Mouse (Mus musculus) myocyte (in vitro differentiated cells): Measurements from ENCODE around the gene Card11.

ENCODE experiments used
- E2F4 ChIP-seq: IDR thresholded peaks from one replicate; pipeline ENCODE4 v1.6.1; 2011; ENCODE audit warnings: mild to moderate bottlenecking, control low read depth, moderate library complexity; ENCODE audit not compliant: insufficient read depth
- MAX ChIP-seq: IDR thresholded peaks from one replicate; pipeline ENCODE4 v1.6.1; 2011; ENCODE audit warnings: low read depth, mild to moderate bottlenecking, control low read depth
- POLR2A ChIP-seq: IDR thresholded peaks from one replicate; pipeline ENCODE4 v1.6.1; 2011; ENCODE audit warnings: low read depth, mild to moderate bottlenecking, control low read depth, moderate library complexity; ENCODE audit not compliant: insufficient read length
- TCF12 ChIP-seq: IDR thresholded peaks from one replicate; pipeline ENCODE4 v1.6.1; 2011; ENCODE audit warnings: mild to moderate bottlenecking, control low read depth; ENCODE audit not compliant: poor library complexity, insufficient read depth, severe bottlenecking
- USF1 ChIP-seq: IDR thresholded peaks from one replicate; pipeline ENCODE4 v1.6.1; 2011; ENCODE audit warnings: low read depth, mild to moderate bottlenecking, control low read depth, moderate library complexity

DNA sequence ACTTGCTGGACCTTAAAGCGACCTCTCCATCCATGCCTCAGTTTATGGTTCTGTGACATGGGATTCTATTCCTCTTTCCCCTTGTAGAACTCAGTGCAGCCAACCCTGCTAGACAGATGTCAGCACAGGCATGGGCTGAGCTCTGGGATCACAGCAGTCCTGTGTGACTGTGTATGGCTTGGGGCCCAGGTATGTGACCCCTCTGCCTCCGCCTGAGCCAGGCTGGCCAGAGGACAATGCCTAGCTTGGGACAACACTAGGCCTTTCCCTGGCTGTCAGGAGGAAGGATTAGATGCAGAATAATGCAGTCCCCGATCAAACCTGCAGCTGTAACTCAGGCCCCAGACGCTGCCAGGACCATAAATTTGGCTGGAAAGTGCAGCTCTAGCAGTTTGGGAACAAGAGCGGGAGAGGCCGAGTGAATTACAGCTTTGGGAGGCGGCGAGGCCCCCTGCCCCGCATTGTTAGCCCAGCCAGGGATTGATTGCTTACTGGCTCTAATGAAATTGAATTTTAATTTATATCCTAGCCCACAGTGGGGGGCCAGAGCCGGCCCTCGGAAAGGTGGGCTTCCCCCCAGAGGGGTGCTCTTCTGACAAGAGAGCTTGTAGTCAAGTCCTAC lies 144.4 kb downstream of the Card11 start:
- no peak for TF ChIP-seq MAX
- no peak for TF ChIP-seq POLR2A
- no peak for TF ChIP-seq USF1
- no peak for TF ChIP-seq TCF12
- no peak for TF ChIP-seq E2F4
